Mouse (Mus musculus): ENCODE measurements around the gene Fhit. TPM values are rescaled to one million over a fixed set of nuclear protein-coding genes. Genes with fewer than 3 reads are reported as not detected.

Fhit gene
- polyA plus RNA-seq, 1 experiment from 2014 or later, result 3.5 TPM

- no peak for DNase-seq (ENCODE audit: low spot score)
- no peaks in the 10 kb centered on the region for H3K9me3 ChIP-seq (ENCODE audit: control insufficient read depth, low read length)
- H3K36me3 ChIP-seq (ENCODE audit: control insufficient read depth, insufficient read depth, low read length), result no peaks in the 10 kb centered on the region
- no peak overlapping the region for H3K9ac ChIP-seq (ENCODE audit: low read depth, low read length)
- 77% methylated on average over 1 of the region's 1 CpGs for WGBS
- ATAC-seq (replicated peaks; ENCODE audit: low FRiP score), result no peak
- H3K4me3 ChIP-seq (ENCODE audit: low read depth, low read length), result no peak overlapping the region
- H3K4me2 ChIP-seq, result no peak overlapping the region
- no peaks in the 10 kb centered on the region for H3K4me1 ChIP-seq (replicated peaks; ENCODE audit: control insufficient read depth, insufficient read depth, low read length)
- no peaks in the 10 kb centered on the region for H3K27me3 ChIP-seq (replicated peaks; ENCODE audit: control insufficient read depth, insufficient read depth, low read length)
- no peak overlapping the region for H3K27ac ChIP-seq (ENCODE audit: low read depth, low read length)
Measured at GRCm38 (mm10) chr14:9509678-9510077, 1652.2 kb downstream of the Fhit start.

Other genes starting within 250 kb of the Fhit start
- gene Gm3839, start 194.7 kb upstream of the Fhit start, polyA plus RNA-seq (2014; fragmentation: Nextera tagmentation; extraction: Ambion mirVana), result 2.4 and 2.7 TPM in 2 replicates